Mouse (Mus musculus): ENCODE measurements at regions not wholly inside any gene's neighbourhood (a gene's known extent, or its start where the extent isn't known, plus 50 kb on each side); places are given as distances from the start of the nearest gene placed in this dataset.

- ATAC-seq (ENCODE audit: extremely low read depth, insufficient number of reproducible peaks, low FRiP score, poor library complexity, severe bottlenecking), result peak; percentile 35; the same call in 1 of the 2 replicates
Measured at GRCm38 (mm10) chr6:116767738-116768522, 51.2 kb upstream of the Tmem72 start.

GRCm38 (mm10) chr6:116774954-116775675 lies 58.4 kb upstream of the Tmem72 start:
- ATAC-seq (ENCODE audit: extremely low read depth, insufficient number of reproducible peaks, low FRiP score, poor library complexity, severe bottlenecking), result no peak

- no peak for ATAC-seq (ENCODE audit: extremely low read depth, insufficient number of reproducible peaks, low FRiP score, poor library complexity, severe bottlenecking)
Measured at GRCm38 (mm10) chr6:116786553-116787335, 70.0 kb upstream of the Tmem72 start.

GRCm38 (mm10) chr6:116793321-116793960 lies 76.7 kb upstream of the Tmem72 start:
- ATAC-seq (ENCODE audit: extremely low read depth, insufficient number of reproducible peaks, low FRiP score, poor library complexity, severe bottlenecking), result no peak

- ATAC-seq (ENCODE audit: extremely low read depth, insufficient number of reproducible peaks, low FRiP score, poor library complexity, severe bottlenecking), result no peak
Measured at GRCm38 (mm10) chr6:116793961-116794336, 77.2 kb upstream of the Tmem72 start.

GRCm38 (mm10) chr6:116821215-116821912 lies 104.7 kb upstream of the Tmem72 start:
- ATAC-seq (ENCODE audit: extremely low read depth, insufficient number of reproducible peaks, low FRiP score, poor library complexity, severe bottlenecking), result no peak

GRCm38 (mm10) chr6:116822605-116823004 lies 105.9 kb upstream of the Tmem72 start:
- no peak for ATAC-seq (ENCODE audit: extremely low read depth, insufficient number of reproducible peaks, low FRiP score, poor library complexity, severe bottlenecking)

GRCm38 (mm10) chr6:116825628-116826027 lies 108.9 kb upstream of the Tmem72 start:
- no peak for ATAC-seq (ENCODE audit: extremely low read depth, insufficient number of reproducible peaks, low FRiP score, poor library complexity, severe bottlenecking)

- no peak for ATAC-seq (ENCODE audit: extremely low read depth, insufficient number of reproducible peaks, low FRiP score, poor library complexity, severe bottlenecking)
Measured at GRCm38 (mm10) chr6:116829341-116829740, 112.6 kb upstream of the Tmem72 start.

- no peak for ATAC-seq (ENCODE audit: extremely low read depth, insufficient number of reproducible peaks, low FRiP score, poor library complexity, severe bottlenecking)
Measured at GRCm38 (mm10) chr6:116845990-116846862, 129.5 kb upstream of the Tmem72 start.

GRCm38 (mm10) chr6:116848538-116849093 lies 131.9 kb upstream of the Tmem72 start:
- ATAC-seq (ENCODE audit: extremely low read depth, insufficient number of reproducible peaks, low FRiP score, poor library complexity, severe bottlenecking), result no peak

GRCm38 (mm10) chr6:116854029-116854428 lies 137.3 kb upstream of the Tmem72 start:
- ATAC-seq (ENCODE audit: extremely low read depth, insufficient number of reproducible peaks, low FRiP score, poor library complexity, severe bottlenecking), result no peak

- ATAC-seq (ENCODE audit: extremely low read depth, insufficient number of reproducible peaks, low FRiP score, poor library complexity, severe bottlenecking), result no peak
Measured at GRCm38 (mm10) chr6:116856093-116856492, 139.4 kb upstream of the Tmem72 start.

GRCm38 (mm10) chr6:116856917-116857491 lies 140.3 kb upstream of the Tmem72 start:
- ATAC-seq (ENCODE audit: extremely low read depth, insufficient number of reproducible peaks, low FRiP score, poor library complexity, severe bottlenecking), result no peak

GRCm38 (mm10) chr6:116863130-116863529 lies 146.4 kb upstream of the Tmem72 start:
- ATAC-seq (ENCODE audit: extremely low read depth, insufficient number of reproducible peaks, low FRiP score, poor library complexity, severe bottlenecking), result no peak

- no peak for ATAC-seq (ENCODE audit: extremely low read depth, insufficient number of reproducible peaks, low FRiP score, poor library complexity, severe bottlenecking)
Measured at GRCm38 (mm10) chr6:116863626-116864025, 146.9 kb upstream of the Tmem72 start.

GRCm38 (mm10) chr6:116893299-116893698 lies 176.6 kb upstream of the Tmem72 start:
- no peak for ATAC-seq (ENCODE audit: extremely low read depth, insufficient number of reproducible peaks, low FRiP score, poor library complexity, severe bottlenecking)
